Mouse (Mus musculus): ENCODE results near the gene Gm5475. TPM values are rescaled to one million over a fixed set of nuclear protein-coding genes. Genes with fewer than 3 reads are reported as not detected.
"Not testable (repeated sequence)": the region's sequence is repeated elsewhere in the genome, so short reads cannot be mapped to it uniquely, and the experiment has no call there.

The Gm5475 gene
- total RNA-seq (2021), result not detected in 2 replicates
- long read RNA-seq, result 0 reads

- DNase-seq, result not testable (repeated sequence)
Measured at GRCm38 (mm10) chr15:100421758-100422197, at the start of gene Gm5475. Gene Gm5475, plus strand, starts transcription at chr15:100422147.

- peak; percentile 37 for DNase-seq
Measured at GRCm38 (mm10) chr15:100375066-100375465, 46.9 kb upstream of the Gm5475 start.

- not testable (repeated sequence) for DNase-seq
Measured at GRCm38 (mm10) chr15:100377847-100378505, 44.0 kb upstream of the Gm5475 start.

GRCm38 (mm10) chr15:100379658-100380057 lies 42.3 kb upstream of the Gm5475 start:
- DNase-seq, result no peak

- no peak for DNase-seq
Measured at GRCm38 (mm10) chr15:100380104-100380503, 41.8 kb upstream of the Gm5475 start.

- DNase-seq, result no peak
Measured at GRCm38 (mm10) chr15:100385705-100386104, 36.2 kb upstream of the Gm5475 start.

- no peak for DNase-seq
Measured at GRCm38 (mm10) chr15:100387544-100388223, 34.3 kb upstream of the Gm5475 start.

GRCm38 (mm10) chr15:100388224-100388835 lies 33.6 kb upstream of the Gm5475 start:
- no peak for DNase-seq

- peak; percentile 34 for DNase-seq
Measured at GRCm38 (mm10) chr15:100388886-100389285, 33.1 kb upstream of the Gm5475 start.

- DNase-seq, result no peak
Measured at GRCm38 (mm10) chr15:100391066-100391465, 30.9 kb upstream of the Gm5475 start.

GRCm38 (mm10) chr15:100391599-100391998 lies 30.3 kb upstream of the Gm5475 start:
- no peak for DNase-seq

- DNase-seq, result no peak
Measured at GRCm38 (mm10) chr15:100393016-100393415, 28.9 kb upstream of the Gm5475 start.

- DNase-seq, result no peak
Measured at GRCm38 (mm10) chr15:100395561-100395960, 26.4 kb upstream of the Gm5475 start.

GRCm38 (mm10) chr15:100400592-100401250 lies 21.2 kb upstream of the Gm5475 start:
- no peak for DNase-seq

GRCm38 (mm10) chr15:100401811-100402210 lies 20.1 kb upstream of the Gm5475 start:
- no peak for DNase-seq

- no peak for DNase-seq
Measured at GRCm38 (mm10) chr15:100402347-100402746, 19.6 kb upstream of the Gm5475 start.

- DNase-seq, result no peak
Measured at GRCm38 (mm10) chr15:100402798-100403197, 19.1 kb upstream of the Gm5475 start.

GRCm38 (mm10) chr15:100403318-100404000 lies 18.5 kb upstream of the Gm5475 start:
- DNase-seq, result peak; percentile 59

GRCm38 (mm10) chr15:100406088-100406487 lies 15.9 kb upstream of the Gm5475 start:
- no peak for DNase-seq

- DNase-seq, result peak; percentile 73
Measured at GRCm38 (mm10) chr15:100410918-100411672, 10.9 kb upstream of the Gm5475 start.

GRCm38 (mm10) chr15:100411731-100412130 lies 10.2 kb upstream of the Gm5475 start:
- no peak for DNase-seq
